Mouse (Mus musculus): ENCODE results near the gene 1110008L16Rik. TPM values are rescaled to one million over a fixed set of nuclear protein-coding genes. Genes with fewer than 3 reads are reported as not detected.
"Not testable (repeated sequence)": the region's sequence is repeated elsewhere in the genome, so short reads cannot be mapped to it uniquely, and the experiment has no call there.

Gene 1110008L16Rik
- total RNA-seq, 4 experiments from 2014 or later: 8.9 to 11.5 (median 10.3) TPM

- not testable (repeated sequence) for DNase-seq (ENCODE audit: low spot score in 2 of 2)
These were observed 39.1 kb downstream of the 1110008L16Rik start for GRCm38 (mm10) chr12:55338490-55338889.

- not testable (repeated sequence) for DNase-seq (ENCODE audit: low spot score in 2 of 2)
These were observed 43.7 kb downstream of the 1110008L16Rik start for GRCm38 (mm10) chr12:55343045-55343444.

- no peak for DNase-seq (ENCODE audit: low spot score in 2 of 2)
These were observed 44.6 kb downstream of the 1110008L16Rik start for GRCm38 (mm10) chr12:55343998-55344397.

GRCm38 (mm10) chr12:55344583-55344982 is 45.2 kb downstream of the 1110008L16Rik start:
- DNase-seq (ENCODE audit: low spot score in 2 of 2): peak in 1 of 2 experiments; percentile 4

GRCm38 (mm10) chr12:55353423-55353822 is 54.0 kb downstream of the 1110008L16Rik start:
- no peak for DNase-seq (ENCODE audit: low spot score in 2 of 2)

- DNase-seq (ENCODE audit: low spot score in 2 of 2): peak in 1 of 2 experiments; percentile 11
These were observed 55.5 kb downstream of the 1110008L16Rik start for GRCm38 (mm10) chr12:55354904-55355303.

- no peak for DNase-seq (ENCODE audit: low spot score in 2 of 2)
These were observed 57.9 kb downstream of the 1110008L16Rik start for GRCm38 (mm10) chr12:55357303-55357702.

- no peak for DNase-seq (ENCODE audit: low spot score in 2 of 2)
These were observed 61.6 kb downstream of the 1110008L16Rik start for GRCm38 (mm10) chr12:55360929-55361328.

GRCm38 (mm10) chr12:55365083-55365482 is 65.7 kb downstream of the 1110008L16Rik start:
- no peak for DNase-seq (ENCODE audit: low spot score in 2 of 2)

GRCm38 (mm10) chr12:55372424-55373055 is 73.2 kb downstream of the 1110008L16Rik start:
- no peak for DNase-seq (ENCODE audit: low spot score in 2 of 2)

- no peak for DNase-seq (ENCODE audit: low spot score in 2 of 2)
These were observed 77.7 kb downstream of the 1110008L16Rik start for GRCm38 (mm10) chr12:55376956-55377609.

GRCm38 (mm10) chr12:55377610-55377980 is 78.2 kb downstream of the 1110008L16Rik start:
- DNase-seq (ENCODE audit: low spot score in 2 of 2): no peak

GRCm38 (mm10) chr12:55384023-55384749 is 84.8 kb downstream of the 1110008L16Rik start, which contains the start of gene Psma6:
TSS of gene Psma6 (plus strand) at chr12:55384222.
- DNase-seq (ENCODE audit: low spot score in 2 of 2): no peak

- no peak for DNase-seq (ENCODE audit: low spot score in 2 of 2)
These were observed 85.4 kb downstream of the 1110008L16Rik start for GRCm38 (mm10) chr12:55384826-55385225.

- peak in 1 of 2 experiments; percentile 9 for DNase-seq (ENCODE audit: low spot score in 2 of 2)
These were observed 86.6 kb downstream of the 1110008L16Rik start for GRCm38 (mm10) chr12:55385931-55386330.

- DNase-seq (ENCODE audit: low spot score in 2 of 2): no peak
These were observed 87.1 kb downstream of the 1110008L16Rik start for GRCm38 (mm10) chr12:55386456-55386855.

GRCm38 (mm10) chr12:55387083-55387787 is 87.9 kb downstream of the 1110008L16Rik start:
- DNase-seq (ENCODE audit: low spot score in 2 of 2): no peak

GRCm38 (mm10) chr12:55387788-55388465 is 88.5 kb downstream of the 1110008L16Rik start:
- DNase-seq (ENCODE audit: low spot score in 2 of 2): no peak

GRCm38 (mm10) chr12:55388478-55388877 is 89.1 kb downstream of the 1110008L16Rik start:
- no peak for DNase-seq (ENCODE audit: low spot score in 2 of 2)

GRCm38 (mm10) chr12:55389132-55390081 is 90.0 kb downstream of the 1110008L16Rik start:
- no peak for DNase-seq (ENCODE audit: low spot score in 2 of 2)

Data from left cerebral cortex, adult 8-10 months (tissue).